Mouse (Mus musculus) heart, postnatal 4 days (tissue): Measurements from ENCODE around the gene Acly. TPM values are rescaled to one million over a fixed set of nuclear protein-coding genes. Genes with fewer than 3 reads are reported as not detected.

ENCODE experiments used
- DNase-seq: peaks from one replicate; pipeline ENCODE4 v3.0.0; 2021
- total RNA-seq, 2 experiments: library from RNA; stranded (reverse); gene quantifications; 2 replicates each; pipeline ENCODE4 v1.2.3; 2021

The Acly gene
- 10 to 100 TPM; 60.7 to 63.4 TPM for total RNA-seq

GRCm38 (mm10) chr11:100527458-100528374 is at the start of gene Acly:
Gene Acly, minus strand, starts transcription at chr11:100528000.
- DNase-seq: peak; percentile 99

GRCm38 (mm10) chr11:100576256-100576655 is 48.5 kb upstream of the Acly start:
- no peak for DNase-seq

- no peak for DNase-seq
Observed at GRCm38 (mm10) chr11:100575484-100575855, 47.7 kb upstream of the Acly start.

GRCm38 (mm10) chr11:100574708-100575483 is 47.1 kb upstream of the Acly start, which contains the start of gene Cnp:
Gene Cnp, plus strand, starts transcription at chr11:100574904.
- peak; percentile 84 for DNase-seq

GRCm38 (mm10) chr11:100574188-100574587 is 46.4 kb upstream of the Acly start:
- no peak for DNase-seq

- no peak for DNase-seq
Observed at GRCm38 (mm10) chr11:100571202-100571567, 43.4 kb upstream of the Acly start.

GRCm38 (mm10) chr11:100570430-100571201 is 42.8 kb upstream of the Acly start:
- peak; percentile 86 for DNase-seq

- no peak for DNase-seq
Observed at GRCm38 (mm10) chr11:100569789-100570188, 42.0 kb upstream of the Acly start.

- DNase-seq: no peak
Observed at GRCm38 (mm10) chr11:100568692-100569091, 40.9 kb upstream of the Acly start.

GRCm38 (mm10) chr11:100567815-100568245 is 40.0 kb upstream of the Acly start:
- no peak for DNase-seq

- DNase-seq: no peak
Observed at GRCm38 (mm10) chr11:100567229-100567628, 39.4 kb upstream of the Acly start.

GRCm38 (mm10) chr11:100564703-100565102 is 36.9 kb upstream of the Acly start:
- DNase-seq: no peak

- DNase-seq: no peak
Observed at GRCm38 (mm10) chr11:100564297-100564696, 36.5 kb upstream of the Acly start.

- DNase-seq: no peak
Observed at GRCm38 (mm10) chr11:100561748-100562147, 33.9 kb upstream of the Acly start.

- DNase-seq: no peak
Observed at GRCm38 (mm10) chr11:100559476-100559875, 31.7 kb upstream of the Acly start.

- no peak for DNase-seq
Observed at GRCm38 (mm10) chr11:100557563-100557962, 29.8 kb upstream of the Acly start.

- peak; percentile 71 for DNase-seq
Observed at GRCm38 (mm10) chr11:100555583-100555982, 27.8 kb upstream of the Acly start.

GRCm38 (mm10) chr11:100552842-100553241 is 25.0 kb upstream of the Acly start:
- DNase-seq: no peak

- no peak for DNase-seq
Observed at GRCm38 (mm10) chr11:100550101-100550500, 22.3 kb upstream of the Acly start.

- DNase-seq: no peak
Observed at GRCm38 (mm10) chr11:100549466-100549865, 21.7 kb upstream of the Acly start.

GRCm38 (mm10) chr11:100548141-100548540 is 20.3 kb upstream of the Acly start:
- no peak for DNase-seq

- DNase-seq: no peak
Observed at GRCm38 (mm10) chr11:100546955-100547354, 19.2 kb upstream of the Acly start.

- no peak for DNase-seq
Observed at GRCm38 (mm10) chr11:100545746-100546085, 17.9 kb upstream of the Acly start.
